Mouse (Mus musculus) liver, adult (tissue): ENCODE measurements around the gene Zfp286.
A peak's percentile ranks its signal among the peaks of the same experiment; 100 is the strongest.

ENCODE experiments used
- GATA4 ChIP-seq: IDR thresholded peaks from 2 replicates; pipeline ENCODE4 v1.6.1; 2014; ENCODE audit warnings: mild to moderate bottlenecking, low read length; ENCODE audit not compliant: insufficient replicate concordance

Zfp286 gene

GRCm38 (mm10) chr11:62814625-62815024 lies 25.4 kb upstream of the Zfp286 start:
- no peak for TF ChIP-seq GATA4

- no peak for TF ChIP-seq GATA4
These were observed 24.8 kb upstream of the Zfp286 start for GRCm38 (mm10) chr11:62813970-62814624.

GRCm38 (mm10) chr11:62813497-62813896 lies 24.2 kb upstream of the Zfp286 start:
- TF ChIP-seq GATA4 = no peak

- TF ChIP-seq GATA4 = no peak
These were observed 23.0 kb upstream of the Zfp286 start for GRCm38 (mm10) chr11:62812268-62812667.

- TF ChIP-seq GATA4 = no peak
These were observed 19.9 kb upstream of the Zfp286 start for GRCm38 (mm10) chr11:62809201-62809600.

GRCm38 (mm10) chr11:62807965-62808364 lies 18.7 kb upstream of the Zfp286 start:
- TF ChIP-seq GATA4 = no peak

GRCm38 (mm10) chr11:62804119-62804518 lies 14.9 kb upstream of the Zfp286 start:
- no peak for TF ChIP-seq GATA4

- TF ChIP-seq GATA4 = no peak
These were observed 315 bp upstream of the Zfp286 start for GRCm38 (mm10) chr11:62789617-62789936.

GRCm38 (mm10) chr11:62776510-62776909 lies 12.8 kb downstream of the Zfp286 start:
- TF ChIP-seq GATA4 = no peak

- TF ChIP-seq GATA4 = no peak
These were observed 28.4 kb downstream of the Zfp286 start for GRCm38 (mm10) chr11:62760755-62761457.

- no peak for TF ChIP-seq GATA4
These were observed 30.8 kb downstream of the Zfp286 start for GRCm38 (mm10) chr11:62758491-62758890.

GRCm38 (mm10) chr11:62757906-62758305 lies 31.4 kb downstream of the Zfp286 start:
- no peak for TF ChIP-seq GATA4

- no peak for TF ChIP-seq GATA4
These were observed 32.1 kb downstream of the Zfp286 start for GRCm38 (mm10) chr11:62757143-62757507.

- peak; percentile 57; the same call in 1 of the 2 replicates for TF ChIP-seq GATA4
These were observed 32.7 kb downstream of the Zfp286 start for GRCm38 (mm10) chr11:62756456-62757142.

- TF ChIP-seq GATA4 = no peak
These were observed 36.5 kb downstream of the Zfp286 start, which contains the start of gene Gm10428 for GRCm38 (mm10) chr11:62752780-62753179. Gm10428 (plus strand) TSS chr11:62753100.

- TF ChIP-seq GATA4 = no peak
These were observed 37.1 kb downstream of the Zfp286 start for GRCm38 (mm10) chr11:62752191-62752590.
